Mouse (Mus musculus) limb, embryonic 10.5 days (tissue): ENCODE results near the gene Gtdc1. TPM values are rescaled to one million over a fixed set of nuclear protein-coding genes. Genes with fewer than 3 reads are reported as not detected.

Experiments used
- DNase-seq: peaks from one replicate; pipeline ENCODE4 v3.0.0-alpha.2; 2017; ENCODE audit warnings: low spot score
- H3K27ac ChIP-seq: fragments of 300-500 bp; sonication (generic); 2 replicates; pipeline ENCODE4 v1.5.1; 2016; ENCODE audit warnings: mild to moderate bottlenecking
- H3K27me3 ChIP-seq: fragments of 300-500 bp; sonication (generic); 2 replicates; pipeline ENCODE4 v1.6.1; 2016; ENCODE audit warnings: low read depth, mild to moderate bottlenecking; ENCODE audit not compliant: poor library complexity, severe bottlenecking
- H3K36me3 ChIP-seq: fragments of 300-500 bp; sonication (generic); 2 replicates; pipeline ENCODE4 v1.6.1; 2016; ENCODE audit warnings: mild to moderate bottlenecking, moderate library complexity
- H3K4me1 ChIP-seq: fragments of 300-500 bp; sonication (generic); 2 replicates; pipeline ENCODE4 v1.6.1; 2016
- H3K4me3 ChIP-seq: fragments of 300-500 bp; sonication (generic); 2 replicates; pipeline ENCODE4 v1.5.1; 2016; ENCODE audit warnings: mild to moderate bottlenecking, moderate library complexity
- H3K9me3 ChIP-seq: fragments of 300-500 bp; sonication (generic); replicated peaks from 2 replicates; pipeline ENCODE4 v1.6.1; 2016; ENCODE audit warnings: mild to moderate bottlenecking
- WGBS: fragments of 180-500 bp; shearing (Covaris S2); methylation state at CpG from one replicate; pipeline ENCODE4 v1.1.7; 2016; 5-methylcytosine and 5-hydroxymethylcytosine counted together
- polyA plus RNA-seq: library from polyadenylated mRNA; unstranded; fragments of >200 nt; fragmentation: Nextera tagmentation; extraction: Ambion mirVana; gene quantifications from 2 replicates; pipeline ENCODE4 v1.2.1, GENCODE M21; 2016

The Gtdc1 gene
- polyA plus RNA-seq, 1 experiment from 2014 or later: 9.8 TPM

DNA sequence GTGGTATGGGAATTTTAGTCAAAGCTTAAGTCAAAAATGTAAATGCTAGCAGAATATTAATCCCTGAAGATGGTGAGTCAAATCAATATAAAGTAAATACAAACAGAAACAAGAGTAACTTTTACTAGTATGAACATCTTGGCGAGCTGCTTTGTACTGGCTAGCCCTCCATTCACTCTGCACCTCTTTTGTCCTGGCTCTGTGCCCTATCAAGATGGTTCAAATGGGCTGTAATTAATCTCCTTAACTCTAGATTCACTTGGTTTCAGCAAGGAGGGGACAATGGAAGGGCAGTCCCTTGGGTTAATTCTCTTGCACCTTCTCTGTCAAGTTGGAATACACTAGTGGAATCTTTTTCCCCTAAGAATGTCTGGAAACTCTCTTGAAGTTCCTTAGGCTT lies 233.6 kb downstream of the Gtdc1 start:
- 70% methylated on average over 1 of the region's 1 CpGs for WGBS
- Histone ChIP-seq H3K27ac (no peak overlapping the region), H3K4me3 (no peak overlapping the region), H3K27me3 (no peaks in the 10 kb centered on the region), H3K4me1 (0 out of 2 replicates have a peak, but pooled peaks cover 7% of the 10 kb centered on the region), H3K9me3 (no peaks in the 10 kb centered on the region), H3K36me3 (no peaks in the 10 kb centered on the region)
- no peak for DNase-seq

DNA sequence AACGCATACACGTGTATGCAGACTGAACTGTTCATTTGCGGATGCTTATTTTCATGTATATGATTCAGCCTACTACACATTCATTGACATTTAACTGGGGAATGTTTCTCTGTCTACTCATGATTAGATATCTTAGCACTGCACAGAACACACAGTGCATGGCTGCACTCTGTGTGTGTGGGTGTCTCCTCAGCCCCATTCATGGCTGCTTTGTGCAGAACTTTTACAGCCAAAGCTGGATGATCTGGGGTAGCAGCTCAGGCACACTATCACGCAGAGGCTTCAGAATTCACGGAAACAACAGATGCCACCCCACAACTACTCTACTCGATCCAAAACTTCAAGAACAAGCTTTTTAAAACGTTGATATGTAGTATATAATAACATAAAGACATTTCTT lies 263.4 kb downstream of the Gtdc1 start:
- H3K27me3 ChIP-seq: no peaks in the 10 kb centered on the region
- H3K27ac ChIP-seq: no peak overlapping the region
- H3K9me3 ChIP-seq: no peaks in the 10 kb centered on the region
- DNase-seq: no peak
- H3K36me3 ChIP-seq: no peaks in the 10 kb centered on the region
- H3K4me1 ChIP-seq: no peaks in the 10 kb centered on the region
- H3K4me3 ChIP-seq: no peak overlapping the region
- WGBS: 93% methylated on average over 7 of the region's 7 CpGs

DNA sequence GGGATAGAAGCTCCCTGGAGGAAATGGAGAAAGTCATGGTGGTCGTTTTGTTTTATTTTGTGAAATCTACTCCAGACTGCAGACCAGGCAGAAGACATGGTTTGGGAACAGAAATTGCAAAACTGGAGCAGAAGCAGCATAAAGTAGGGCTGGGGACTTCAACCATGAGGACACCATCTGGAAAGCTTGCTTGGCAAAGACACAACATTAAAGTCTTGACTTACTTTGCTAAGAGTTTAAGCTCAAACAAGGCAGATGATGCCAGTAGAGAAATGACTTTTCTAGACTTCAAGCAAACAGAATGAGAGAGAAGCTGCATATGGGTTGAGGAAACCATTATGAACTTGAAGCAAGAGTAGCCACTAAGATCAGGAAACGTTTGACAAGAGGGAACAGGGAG lies 267.6 kb downstream of the Gtdc1 start:
- no peaks in the 10 kb centered on the region for H3K9me3 ChIP-seq
- 80% methylated on average over 2 of the region's 2 CpGs for WGBS
- no peaks in the 10 kb centered on the region for H3K27me3 ChIP-seq
- H3K4me1 ChIP-seq: peaks cover 2% of the 10 kb centered on the region
- H3K36me3 ChIP-seq: no peaks in the 10 kb centered on the region
- no peak for DNase-seq
- no peak overlapping the region for H3K27ac ChIP-seq
- H3K4me3 ChIP-seq: no peak overlapping the region

DNA sequence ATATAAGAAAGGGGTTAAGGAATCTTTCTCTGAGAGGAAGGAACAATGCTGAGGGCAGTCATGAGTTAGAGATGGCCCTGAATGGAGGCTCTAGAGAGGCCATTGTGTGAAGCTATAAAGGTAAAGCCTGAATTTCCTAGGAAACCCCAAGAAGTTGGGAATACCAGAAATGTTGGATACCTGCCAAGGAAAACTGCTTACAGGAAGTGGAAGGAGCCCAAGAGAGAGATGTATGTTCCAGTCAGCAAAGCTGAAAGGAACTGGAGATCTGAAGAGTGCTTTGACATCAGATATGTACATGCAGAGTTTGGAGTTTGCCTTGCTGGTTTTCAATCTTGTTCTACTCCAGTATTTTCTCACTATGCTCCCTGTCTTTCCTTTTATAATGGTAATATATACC lies 268.4 kb downstream of the Gtdc1 start:
- H3K4me1 ChIP-seq: peaks cover 10% of the 10 kb centered on the region
- H3K9me3 ChIP-seq: no peaks in the 10 kb centered on the region
- H3K27ac ChIP-seq: no peak overlapping the region
- no peaks in the 10 kb centered on the region for H3K27me3 ChIP-seq
- no peak overlapping the region for H3K4me3 ChIP-seq
- DNase-seq: no peak
- H3K36me3 ChIP-seq: no peaks in the 10 kb centered on the region

DNA sequence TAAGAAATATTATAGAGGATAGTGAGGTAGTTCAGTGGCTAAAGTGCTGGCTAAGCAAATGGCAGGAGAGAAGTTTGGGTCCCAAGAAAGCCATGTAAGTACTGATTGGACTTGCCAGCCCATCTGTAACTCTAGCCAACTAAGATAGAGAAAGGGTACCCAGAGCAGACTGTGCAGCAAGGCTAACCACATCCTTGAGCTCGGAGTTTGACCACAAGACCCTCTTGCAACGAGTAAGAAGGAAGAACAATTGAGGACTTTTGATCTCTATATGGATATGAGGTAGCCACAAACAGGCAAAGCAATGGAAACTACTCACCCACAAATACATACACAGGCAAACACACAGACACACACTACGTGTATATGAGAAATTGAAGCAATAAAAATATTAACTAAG lies 278.9 kb downstream of the Gtdc1 start:
- DNase-seq: no peak
- Histone ChIP-seq H3K27ac (no peak overlapping the region), H3K4me3 (no peak overlapping the region), H3K27me3 (no peaks in the 10 kb centered on the region), H3K36me3 (no peaks in the 10 kb centered on the region), H3K4me1 (no peaks in the 10 kb centered on the region), H3K9me3 (no peaks in the 10 kb centered on the region)
- WGBS: 94% methylated on average over 3 of the region's 3 CpGs

DNA sequence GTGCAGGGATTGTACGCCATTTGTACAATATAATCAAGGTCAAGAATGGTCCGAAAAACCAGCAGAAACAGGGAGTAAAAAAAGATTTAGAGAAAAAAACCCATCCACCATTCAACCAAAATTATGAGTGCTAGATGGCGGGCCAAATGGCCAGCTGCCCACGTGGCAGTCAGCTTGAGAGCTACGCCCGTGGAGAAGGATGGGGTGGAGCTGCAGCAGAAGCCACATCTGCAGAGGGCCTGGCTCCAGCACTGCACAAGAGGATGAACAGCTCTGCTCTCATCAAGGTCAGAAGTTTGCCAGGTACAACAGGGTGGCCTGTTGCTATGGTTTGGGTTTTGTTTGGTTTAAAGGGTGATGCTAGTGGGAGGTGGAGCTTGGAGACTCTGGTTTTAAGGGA lies 281.1 kb downstream of the Gtdc1 start:
- Histone ChIP-seq H3K4me3 (no peak overlapping the region), H3K27ac (no peak overlapping the region), H3K4me1 (no peaks in the 10 kb centered on the region), H3K27me3 (no peaks in the 10 kb centered on the region), H3K36me3 (no peaks in the 10 kb centered on the region), H3K9me3 (no peaks in the 10 kb centered on the region)
- no peak for DNase-seq
- WGBS: 76% methylated on average over 6 of the region's 6 CpGs

DNA sequence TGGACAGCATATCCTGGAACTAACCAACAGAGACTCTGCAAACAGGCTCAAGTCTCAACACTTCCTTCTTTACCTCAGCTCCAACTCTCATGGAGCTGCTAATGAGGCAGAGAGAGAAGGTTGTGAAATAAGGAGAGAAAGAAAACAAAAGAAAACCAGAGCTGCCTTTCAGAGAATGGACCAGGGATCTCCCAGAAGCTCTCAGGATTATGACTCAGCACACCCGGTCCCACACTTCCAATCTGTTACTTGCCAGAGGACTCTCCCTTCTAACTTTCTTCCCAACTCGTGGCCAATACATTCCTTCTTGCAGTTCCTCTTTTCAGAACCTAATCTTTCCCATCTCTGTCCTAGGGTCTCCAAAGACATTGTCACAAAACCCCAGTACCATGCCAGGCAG lies 288.1 kb downstream of the Gtdc1 start:
- DNase-seq: no peak
- Histone ChIP-seq H3K27me3 (no peaks in the 10 kb centered on the region), H3K4me1 (no peaks in the 10 kb centered on the region), H3K36me3 (no peaks in the 10 kb centered on the region), H3K4me3 (no peak overlapping the region), H3K27ac (no peak overlapping the region), H3K9me3 (no peaks in the 10 kb centered on the region)
- WGBS: 52% methylated on average over 2 of the region's 2 CpGs

DNA sequence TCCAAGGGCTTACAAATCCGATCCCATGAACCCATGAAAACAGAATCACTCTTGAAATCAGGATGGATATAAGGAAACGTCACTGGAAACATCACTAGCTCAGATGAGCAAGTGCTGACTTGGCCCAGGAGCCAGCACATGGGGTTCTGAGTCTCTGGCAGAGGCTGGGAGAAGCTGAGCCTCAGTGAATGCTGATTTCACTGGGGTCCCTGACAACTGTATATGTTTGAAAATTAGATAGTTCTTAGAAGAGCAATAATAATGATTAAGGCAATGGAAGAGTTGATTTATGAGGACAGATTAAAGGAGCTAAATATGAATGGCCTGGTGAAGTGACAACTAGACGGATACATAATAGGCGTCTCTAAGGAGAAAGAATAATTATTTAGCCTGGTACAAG lies 289.3 kb downstream of the Gtdc1 start:
- H3K27ac ChIP-seq: no peak overlapping the region
- H3K4me1 ChIP-seq: peaks cover 5% of the 10 kb centered on the region
- no peak overlapping the region for H3K4me3 ChIP-seq
- H3K36me3 ChIP-seq: no peaks in the 10 kb centered on the region
- DNase-seq: no peak
- no peaks in the 10 kb centered on the region for H3K27me3 ChIP-seq
- no peaks in the 10 kb centered on the region for H3K9me3 ChIP-seq
- 83% methylated on average over 4 of the region's 4 CpGs for WGBS

DNA sequence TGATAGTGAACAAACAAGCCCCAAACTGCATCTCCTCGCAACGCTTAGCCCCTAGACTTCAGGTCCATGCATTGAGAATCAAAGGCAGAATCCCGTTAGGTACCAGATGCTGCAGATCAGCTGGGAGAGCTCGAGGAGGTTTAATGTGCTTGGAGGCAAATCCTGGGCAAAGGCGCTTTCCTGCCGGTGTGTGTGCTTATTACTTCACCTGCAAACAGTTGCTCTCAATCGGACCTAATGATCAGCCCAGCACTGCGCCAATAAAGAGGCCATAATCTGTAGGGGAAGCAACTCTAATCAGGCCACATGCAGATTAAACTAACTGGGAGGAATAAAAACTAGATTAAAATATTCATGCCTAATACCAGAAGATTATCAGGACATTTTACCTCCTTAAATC lies 293.5 kb downstream of the Gtdc1 start:
- WGBS: 68% methylated on average over 8 of the region's 8 CpGs
- Histone ChIP-seq H3K4me1 (peaks cover 8% of the 10 kb centered on the region), H3K4me3 (no peak overlapping the region), H3K9me3 (no peaks in the 10 kb centered on the region), H3K27me3 (no peaks in the 10 kb centered on the region), H3K36me3 (no peaks in the 10 kb centered on the region), H3K27ac (no peak overlapping the region)
- DNase-seq: peak; percentile 33

DNA sequence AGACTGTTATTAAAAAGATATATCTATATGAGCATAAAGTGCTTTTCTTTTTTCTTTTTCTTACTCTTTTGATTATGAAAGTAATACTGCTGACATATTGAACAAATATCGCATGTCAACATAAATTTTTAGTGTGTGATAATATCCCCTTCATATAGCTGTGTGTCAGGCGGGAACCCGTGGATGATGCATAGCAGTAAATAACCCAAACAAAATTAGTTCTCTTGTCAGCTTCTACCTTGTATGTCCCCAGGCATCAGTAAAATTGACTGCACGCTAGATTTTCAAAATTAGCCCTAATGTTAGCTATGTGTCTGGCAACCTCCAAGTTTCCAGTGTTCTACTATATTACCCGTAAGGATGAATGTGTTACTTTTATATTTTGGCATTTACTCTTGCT lies 294.4 kb downstream of the Gtdc1 start:
- Histone ChIP-seq H3K27me3 (no peaks in the 10 kb centered on the region), H3K4me3 (no peak overlapping the region), H3K36me3 (no peaks in the 10 kb centered on the region), H3K9me3 (no peaks in the 10 kb centered on the region), H3K4me1 (peaks cover 8% of the 10 kb centered on the region), H3K27ac (no peak overlapping the region)
- DNase-seq: no peak
- 81% methylated on average over 5 of the region's 5 CpGs for WGBS

DNA sequence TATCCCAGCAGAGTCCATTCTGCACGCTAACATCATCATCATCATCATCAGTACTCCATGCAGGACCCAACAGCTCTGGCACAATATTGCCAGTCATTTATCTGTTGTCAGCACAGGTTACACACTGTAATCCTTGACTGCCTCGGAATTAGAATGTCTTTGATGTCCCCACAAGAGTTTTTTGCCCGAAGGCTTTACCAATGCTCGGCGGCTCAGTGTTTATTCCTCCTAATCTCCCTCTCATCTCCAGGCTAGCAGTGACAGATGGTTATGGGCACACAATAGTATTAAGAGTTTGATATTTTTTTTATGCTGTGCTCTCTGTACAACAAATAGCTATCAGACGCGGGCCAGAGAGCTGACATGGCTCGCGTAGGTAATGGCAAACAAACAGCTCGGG lies 294.9 kb downstream of the Gtdc1 start:
- Histone ChIP-seq H3K27ac (no peak overlapping the region), H3K4me1 (peaks cover 8% of the 10 kb centered on the region), H3K9me3 (no peaks in the 10 kb centered on the region), H3K27me3 (no peaks in the 10 kb centered on the region), H3K36me3 (no peaks in the 10 kb centered on the region), H3K4me3 (no peak overlapping the region)
- WGBS: 61% methylated on average over 10 of the region's 10 CpGs
- DNase-seq: no peak

DNA sequence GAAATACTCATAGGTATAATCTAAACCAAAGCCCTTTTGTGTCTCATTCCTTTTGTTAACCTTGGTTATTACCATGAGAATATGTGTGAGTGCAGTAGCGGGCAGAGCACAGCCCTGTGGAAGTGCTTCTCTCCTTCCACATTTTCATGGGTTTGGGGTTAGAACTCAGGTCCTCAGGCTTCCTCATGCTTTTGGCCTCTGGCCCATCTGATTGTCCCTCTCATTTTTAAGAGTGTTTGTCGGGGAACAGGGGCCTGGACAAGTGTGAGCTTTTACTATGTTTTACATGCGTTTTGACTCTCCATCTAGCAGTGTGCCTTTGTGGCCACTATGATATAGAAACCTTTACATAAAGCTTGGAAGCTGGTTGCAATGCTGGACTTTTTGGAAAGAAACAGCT lies 296.4 kb downstream of the Gtdc1 start:
- WGBS: 83% methylated on average over 3 of the region's 3 CpGs
- no peak overlapping the region for H3K27ac ChIP-seq
- no peak for DNase-seq

DNA sequence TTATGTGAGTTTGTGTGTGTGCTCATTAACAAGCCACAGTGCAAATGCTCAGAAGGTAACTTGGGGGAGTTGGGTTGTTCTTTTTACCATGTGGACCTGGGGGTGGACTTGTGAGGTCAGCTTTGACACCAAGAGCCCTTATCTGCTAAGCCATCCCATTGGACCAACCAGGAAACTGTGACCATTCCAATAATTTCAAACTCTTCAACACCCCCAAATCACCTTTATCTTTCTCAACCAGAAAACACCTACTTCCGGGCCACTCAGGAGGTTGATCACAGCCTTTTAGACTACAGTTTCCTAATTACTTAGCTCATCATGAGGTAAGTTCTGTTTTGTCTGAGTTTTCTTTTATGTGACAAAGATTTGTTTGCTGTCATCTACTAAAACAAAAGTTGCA lies 298.7 kb downstream of the Gtdc1 start:
- H3K4me1 ChIP-seq: peaks cover 11% of the 10 kb centered on the region
- no peak for DNase-seq
- H3K36me3 ChIP-seq: no peaks in the 10 kb centered on the region
- H3K27ac ChIP-seq: no peak overlapping the region
- H3K27me3 ChIP-seq: no peaks in the 10 kb centered on the region
- WGBS: 91% methylated on average over 1 of the region's 1 CpGs
- no peak overlapping the region for H3K4me3 ChIP-seq
- no peaks in the 10 kb centered on the region for H3K9me3 ChIP-seq

More for the DNA sequence above, 296.4 kb downstream of the Gtdc1 start:
- no peaks in the 10 kb centered on the region for H3K27me3 ChIP-seq
- no peak overlapping the region for H3K4me3 ChIP-seq
- no peaks in the 10 kb centered on the region for H3K9me3 ChIP-seq
- peaks cover 8% of the 10 kb centered on the region for H3K4me1 ChIP-seq
- no peaks in the 10 kb centered on the region for H3K36me3 ChIP-seq

DNA sequence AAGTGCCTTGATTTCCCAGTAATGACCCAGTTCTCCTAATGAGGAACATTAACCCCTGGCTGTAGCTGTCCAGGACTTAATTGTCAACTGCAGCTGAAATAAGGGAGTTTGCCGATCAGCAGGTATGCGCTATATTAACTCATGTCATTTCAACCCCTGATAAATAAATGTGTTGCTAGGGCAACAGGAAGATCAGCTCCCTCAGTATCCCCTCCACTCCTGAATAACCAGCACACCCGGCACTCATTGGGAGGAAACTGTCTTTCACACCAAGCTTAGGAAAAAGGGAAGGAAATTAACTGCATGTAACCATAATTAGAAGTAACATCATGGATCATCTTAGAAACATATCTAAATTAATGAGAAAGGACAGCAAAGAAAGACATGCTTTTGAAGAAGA lies 302.3 kb downstream of the Gtdc1 start:
- 56% methylated on average over 3 of the region's 3 CpGs for WGBS

More for the DNA sequence above, 302.3 kb downstream of the Gtdc1 start:
- Histone ChIP-seq H3K4me3 (no peak overlapping the region), H3K27ac (no peak overlapping the region), H3K9me3 (no peaks in the 10 kb centered on the region), H3K27me3 (no peaks in the 10 kb centered on the region), H3K36me3 (no peaks in the 10 kb centered on the region), H3K4me1 (peaks cover 6% of the 10 kb centered on the region)
- no peak for DNase-seq
